Mouse (Mus musculus) liver, embryonic 14.5 days (tissue): ENCODE results near the gene Cadm3. TPM values are rescaled to one million over a fixed set of nuclear protein-coding genes. Genes with fewer than 3 reads are reported as not detected.
A peak's percentile ranks its signal among the peaks of the same experiment; 100 is the strongest.

Experiments used
- ATAC-seq: fragments of 200-750 bp; cut with Nextera tagmentation; 2 replicates; pipeline ENCODE4 v1.8.0; 2017; ENCODE audit warnings: moderate number of reproducible peaks, mild to moderate bottlenecking, moderate library complexity; ENCODE audit not compliant: insufficient read depth
- DNase-seq, 3 experiments: peaks; one replicate each; pipeline ENCODE4 v3.0.0-alpha.2; 2012 to 2013; ENCODE audit warnings: low read depth in 3 of 3, low spot score in 3 of 3
- H3K27ac ChIP-seq: fragments of 300-500 bp; sonication (generic); 2 replicates; pipeline ENCODE4 v1.5.1; 2014; ENCODE audit warnings: moderate library complexity, mild to moderate bottlenecking, control low read depth, inconsistent platforms
- H3K27me3 ChIP-seq: fragments of 300-500 bp; sonication (generic); 2 replicates; pipeline ENCODE4 v1.6.1; 2014; ENCODE audit warnings: mild to moderate bottlenecking, low read length, moderate library complexity; ENCODE audit not compliant: control insufficient read depth, insufficient read depth
- H3K36me3 ChIP-seq: fragments of 300-500 bp; sonication (generic); replicated peaks from 2 replicates; pipeline ENCODE4 v1.6.1; 2014; ENCODE audit warnings: low read depth; ENCODE audit not compliant: control insufficient read depth, insufficient read depth
- H3K4me1 ChIP-seq, 2 experiments: fragments of 200-500 bp in 1 of 2; fragments of 300-500 bp in 1 of 2; sonication (generic) in 1 of 2; replicated peaks; 2 replicates each; pipeline ENCODE4 v1.6.1; 2012 to 2014; ENCODE audit warnings: antibody characterized with exemption in 1 of 2, inconsistent platforms in 1 of 2, low read length in 1 of 2; ENCODE audit not compliant: control insufficient read depth in 2 of 2, insufficient read depth in 2 of 2
- H3K4me2 ChIP-seq: fragments of 300-500 bp; sonication (generic); 2 replicates; pipeline ENCODE4 v1.6.1; 2014; ENCODE audit warnings: low read depth, mild to moderate bottlenecking, control low read depth, moderate library complexity
- H3K4me3 ChIP-seq, 2 experiments: fragments of 200-500 bp in 1 of 2; fragments of 300-500 bp in 1 of 2; sonication (generic) in 1 of 2; 2 replicates each; pipeline ENCODE4 v1.5.1; 2012 to 2014; ENCODE audit warnings: low read depth in 2 of 2, low read length in 2 of 2, mild to moderate bottlenecking in 2 of 2, control low read depth in 1 of 2, inconsistent platforms in 1 of 2, moderate library complexity in 1 of 2; ENCODE audit not compliant: insufficient read depth in 1 of 2
- H3K9ac ChIP-seq: fragments of 300-500 bp; sonication (generic); replicated peaks from 2 replicates; pipeline ENCODE4 v1.6.1; 2014; ENCODE audit warnings: mild to moderate bottlenecking, control low read depth, moderate library complexity
- H3K9me3 ChIP-seq: fragments of 300-500 bp; sonication (generic); 2 replicates; pipeline ENCODE4 v1.6.1; 2016; ENCODE audit warnings: low read length, mixed read lengths; ENCODE audit not compliant: control insufficient read depth
- CTCF ChIP-seq: IDR thresholded peaks from 2 replicates; pipeline ENCODE4 v1.5.1; 2016; ENCODE audit warnings: antibody characterized with exemption, low read depth, control low read depth
- EP300 ChIP-seq: IDR thresholded peaks from 2 replicates; pipeline ENCODE4 v1.6.1; 2016; ENCODE audit warnings: antibody characterized with exemption, low read depth
- WGBS: fragments of 180-500 bp; shearing (Covaris S2); extraction: QIAGEN DNeasy Blood & Tissue Kit; methylation state at CpG from one replicate; pipeline ENCODE4 v1.1.7; 2014; ENCODE audit not compliant: insufficient replicate concordance; 5-methylcytosine and 5-hydroxymethylcytosine counted together
- polyA plus RNA-seq, 2 experiments: library from polyadenylated mRNA; depleted of rRNA in 1 of 2; stranded (reverse) in 1 of 2; unstranded in 1 of 2; fragments of >200 nt; fragmentation: Nextera tagmentation in 1 of 2; extraction: Ambion mirVana in 1 of 2; gene quantifications; 2 replicates each; pipeline versions ENCODE4 v1.2.1 to v1.2.3; 2012 to 2014

The Cadm3 gene
- polyA plus RNA-seq, 2 experiments = 0.42 to 0.89 TPM

DNA sequence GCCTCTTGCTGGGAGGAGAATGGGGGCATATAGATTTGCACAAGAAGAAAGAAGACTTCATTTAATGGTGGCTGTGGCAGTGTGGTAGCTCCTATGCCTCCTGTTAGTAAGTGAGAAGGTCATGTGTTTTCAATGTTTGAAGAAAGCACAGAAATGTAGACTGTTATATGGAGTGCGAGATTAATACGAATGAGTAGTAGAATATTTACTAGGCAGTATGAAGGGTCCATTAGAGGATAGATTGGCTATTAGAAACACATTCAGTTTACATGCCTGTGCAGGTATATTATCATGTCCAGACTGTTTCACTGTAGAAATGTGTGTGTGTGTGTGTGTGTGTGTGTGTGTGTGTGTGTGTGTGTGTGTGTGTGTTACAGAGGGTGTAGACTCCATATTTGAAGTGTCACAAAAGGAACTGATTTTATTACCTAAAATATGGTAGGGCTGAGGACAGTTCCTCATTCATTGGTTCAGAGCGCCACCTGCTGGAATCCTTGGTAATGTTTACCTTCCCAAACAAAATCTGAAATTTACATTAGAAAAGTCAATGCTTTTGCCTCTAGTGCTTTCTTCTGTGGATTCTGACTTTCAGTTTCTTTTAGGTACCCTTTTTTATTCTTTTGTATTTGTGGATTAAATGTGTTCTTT, 31.0 kb upstream of the Cadm3 start:
- no peaks in the 10 kb centered on the region for H3K4me1 ChIP-seq
- H3K27ac ChIP-seq = no peak overlapping the region
- ATAC-seq (peak; percentile 35; the same call in 1 of the 2 replicates), DNase-seq (peak in 2 of 3 experiments; percentile 36 to 37)
- H3K4me3 ChIP-seq = no peak overlapping the region
- TF ChIP-seq EP300 = no peak
- TF ChIP-seq CTCF = peak; percentile 70
- no peaks in the 10 kb centered on the region for H3K9me3 ChIP-seq
- H3K36me3 ChIP-seq = no peaks in the 10 kb centered on the region
- no peaks in the 10 kb centered on the region for H3K27me3 ChIP-seq
- H3K4me2 ChIP-seq = no peak overlapping the region
- 24% methylated on average over 3 of the region's 3 CpGs for WGBS
- H3K9ac ChIP-seq = no peak overlapping the region

DNA sequence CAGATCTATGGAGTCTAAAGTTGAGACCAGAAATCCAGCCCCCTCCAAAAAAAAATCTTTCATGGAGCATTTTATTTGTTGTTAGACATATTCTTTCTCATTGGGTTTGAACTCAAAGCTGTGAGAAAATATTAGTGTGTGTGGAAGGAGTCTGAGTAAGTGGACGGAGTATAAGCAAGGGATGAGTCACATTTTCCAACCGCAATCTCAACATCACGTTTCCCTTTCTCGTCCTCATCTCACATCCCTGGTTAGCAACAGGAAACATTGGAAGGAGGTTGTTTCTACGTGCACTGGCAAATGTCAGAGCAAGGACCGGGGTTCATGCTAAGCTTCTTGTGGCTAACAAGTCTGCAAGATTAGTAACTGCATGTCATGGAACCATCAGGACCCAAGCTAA, 24.3 kb upstream of the Cadm3 start:
- no peaks in the 10 kb centered on the region for H3K27me3 ChIP-seq
- H3K9me3 ChIP-seq = no peaks in the 10 kb centered on the region
- H3K27ac ChIP-seq = no peak overlapping the region
- no peaks in the 10 kb centered on the region for H3K36me3 ChIP-seq
- H3K4me3 ChIP-seq = no peak overlapping the region
- TF ChIP-seq EP300 (no peak), CTCF (no peak)
- 40% methylated on average over 6 of the region's 6 CpGs for WGBS
- ATAC-seq (no peak), DNase-seq (no peak)
- no peak overlapping the region for H3K4me2 ChIP-seq
- no peaks in the 10 kb centered on the region for H3K4me1 ChIP-seq
- no peak overlapping the region for H3K9ac ChIP-seq

DNA sequence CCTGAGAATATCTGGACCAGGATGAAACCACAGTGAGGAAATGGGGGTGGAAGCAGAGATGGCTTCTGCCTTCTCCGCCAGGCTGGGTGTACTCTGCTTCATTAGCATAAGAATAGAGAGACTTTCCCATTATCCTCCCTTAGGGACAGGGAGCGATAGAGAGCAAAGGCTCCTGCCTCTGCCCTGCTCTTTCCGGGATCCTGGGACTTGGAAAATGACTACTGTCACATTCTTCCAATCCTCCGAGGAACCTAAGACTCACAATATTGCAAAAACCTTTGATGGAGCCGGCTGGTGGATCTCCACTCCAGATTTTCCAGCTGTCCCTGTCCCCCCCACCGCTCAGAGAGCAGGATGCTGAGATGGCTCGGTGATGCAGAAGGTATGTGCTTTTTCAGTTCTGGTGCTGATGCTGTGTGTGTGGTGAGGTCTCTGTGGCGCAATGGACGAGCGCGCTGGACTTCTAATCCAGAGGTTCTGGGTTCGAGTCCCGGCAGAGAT, 22.5 kb upstream of the Cadm3 start:
- Histone ChIP-seq H3K4me1 (no peaks in the 10 kb centered on the region), H3K27ac (no peak overlapping the region), H3K9ac (no peak overlapping the region), H3K4me2 (no peak overlapping the region), H3K9me3 (no peaks in the 10 kb centered on the region), H3K4me3 (no peak overlapping the region), H3K27me3 (no peaks in the 10 kb centered on the region), H3K36me3 (no peaks in the 10 kb centered on the region)
- ATAC-seq (no peak), DNase-seq (no peak)
- WGBS = 9% methylated on average over 13 of the region's 13 CpGs
- TF ChIP-seq EP300 = no peak
- TF ChIP-seq CTCF = no peak

DNA sequence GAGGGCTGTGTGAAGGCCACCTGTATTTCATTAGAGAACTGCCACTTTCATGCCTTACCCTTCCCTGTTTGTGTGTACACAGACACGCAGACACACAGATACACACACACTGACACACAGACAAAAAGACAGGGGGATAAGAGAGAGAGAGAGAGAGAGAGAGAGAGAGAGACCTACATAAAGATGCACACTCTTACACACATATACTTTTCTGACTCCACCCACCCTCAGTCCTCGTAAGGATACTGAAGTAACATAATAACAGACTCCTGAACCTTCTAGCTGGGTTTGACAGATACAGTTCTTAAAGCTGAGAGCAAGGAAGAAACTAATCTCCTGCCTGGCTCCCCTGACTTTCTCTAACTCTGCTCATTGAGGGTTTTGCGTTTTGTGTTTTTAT, 21.9 kb upstream of the Cadm3 start:
- Histone ChIP-seq H3K4me3 (no peak overlapping the region), H3K27me3 (no peaks in the 10 kb centered on the region), H3K9ac (no peak overlapping the region), H3K36me3 (no peaks in the 10 kb centered on the region), H3K27ac (no peak overlapping the region), H3K4me2 (no peak overlapping the region), H3K9me3 (no peaks in the 10 kb centered on the region), H3K4me1 (no peaks in the 10 kb centered on the region)
- no peak for TF ChIP-seq CTCF
- no peak for TF ChIP-seq EP300
- 23% methylated on average over 3 of the region's 3 CpGs for WGBS
- DNase-seq (no peak), ATAC-seq (no peak)

DNA sequence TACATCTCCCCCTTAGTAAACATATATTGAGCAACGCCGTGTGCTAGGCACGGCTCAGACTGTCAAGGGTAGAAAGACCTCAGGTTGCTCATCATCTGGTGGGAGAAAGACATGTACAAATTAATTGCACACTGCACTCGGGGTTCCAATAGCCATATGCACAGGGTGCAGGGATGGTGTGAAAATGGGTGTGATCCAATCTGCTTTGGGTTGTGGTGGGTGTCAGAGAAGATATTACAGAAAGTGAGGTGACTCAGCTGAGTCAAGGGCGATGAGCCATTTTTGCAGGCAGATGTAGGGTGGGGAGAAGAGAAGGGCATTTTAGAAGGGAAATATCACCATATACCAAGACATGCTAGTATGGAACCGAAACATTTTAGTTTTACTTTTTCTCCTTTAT, 13.9 kb upstream of the Cadm3 start:
- H3K9ac ChIP-seq = no peak overlapping the region
- ATAC-seq (no peak), DNase-seq (no peak)
- no peaks in the 10 kb centered on the region for H3K27me3 ChIP-seq
- no peak overlapping the region for H3K4me2 ChIP-seq
- no peak overlapping the region for H3K27ac ChIP-seq
- H3K4me3 ChIP-seq = no peak overlapping the region
- H3K9me3 ChIP-seq = no peaks in the 10 kb centered on the region
- H3K4me1 ChIP-seq = no peaks in the 10 kb centered on the region
- no peaks in the 10 kb centered on the region for H3K36me3 ChIP-seq
- TF ChIP-seq CTCF = no peak
- no peak for TF ChIP-seq EP300
- WGBS = 68% methylated on average over 6 of the region's 6 CpGs
